Mouse (Mus musculus) CH12.LX (cell line): ENCODE measurements around the gene Trat1. TPM values are rescaled to one million over a fixed set of nuclear protein-coding genes. Genes with fewer than 3 reads are reported as not detected.

Experiments
- DNase-seq: peaks from one replicate; pipeline ENCODE4 v3.0.0-alpha.2; 2013; ENCODE audit errors: extremely low read depth
- H3K27ac ChIP-seq: 2 replicates; pipeline ENCODE4 v1.5.1; 2012; ENCODE audit warnings: low read depth, mild to moderate bottlenecking, control low read depth, moderate library complexity; ENCODE audit not compliant: insufficient read depth
- H3K27me3 ChIP-seq: replicated peaks from 2 replicates; pipeline ENCODE3; 2012; ENCODE audit warnings: inconsistent platforms
- H3K36me3 ChIP-seq, 2 experiments: replicated peaks in 1 of 2; 2 replicates each; pipeline versions ENCODE3 to v1.6.1; 2012; ENCODE audit warnings: inconsistent platforms in 1 of 2, low read length in 1 of 2, mild to moderate bottlenecking in 1 of 2, mixed read lengths in 1 of 2, moderate library complexity in 1 of 2; ENCODE audit not compliant: control insufficient read depth in 1 of 2, insufficient read depth in 1 of 2
- H3K4me1 ChIP-seq, 2 experiments: 2 replicates each; pipeline ENCODE4 v1.6.1; 2012; ENCODE audit warnings: inconsistent platforms in 1 of 2, moderate library complexity in 1 of 2; ENCODE audit not compliant: insufficient read depth in 2 of 2, control insufficient read depth in 1 of 2
- H3K4me2 ChIP-seq: 2 replicates; pipeline ENCODE4 v1.6.1; 2012; ENCODE audit warnings: low read depth, mild to moderate bottlenecking, control low read depth; ENCODE audit not compliant: poor library complexity, insufficient read depth, severe bottlenecking
- H3K4me3 ChIP-seq, 3 experiments: fragments of 150-350 bp in 1 of 3; sonication (generic) in 1 of 3; replicated peaks in 1 of 3; 2 replicates each; pipeline versions ENCODE3 to v1.5.1; 2011 to 2012; ENCODE audit warnings: low read depth in 2 of 3, low read length in 2 of 3, mild to moderate bottlenecking in 2 of 3, moderate library complexity in 2 of 3, control low read depth in 1 of 3, improper control_type of control experiment in 1 of 3, inconsistent platforms in 1 of 3, mixed read lengths in 1 of 3; ENCODE audit not compliant: poor library complexity in 1 of 3
- H3K79me2 ChIP-seq: replicated peaks from 2 replicates; pipeline ENCODE4 v1.6.1; 2012; ENCODE audit warnings: mild to moderate bottlenecking, moderate library complexity; ENCODE audit not compliant: control insufficient read depth, poor library complexity, insufficient read depth, severe bottlenecking; ENCODE audit errors: extremely low read depth
- H3K9ac ChIP-seq: 2 replicates; pipeline ENCODE4 v1.6.1; 2012; ENCODE audit warnings: low read depth, mild to moderate bottlenecking, control low read depth, moderate library complexity; ENCODE audit not compliant: insufficient read depth
- H3K9me3 ChIP-seq: replicated peaks from 2 replicates; pipeline ENCODE3; 2012; ENCODE audit warnings: low read length, inconsistent platforms, mixed read lengths
- BHLHE40 ChIP-seq: IDR thresholded peaks from 2 replicates; pipeline ENCODE4 v1.6.1; 2011; ENCODE audit warnings: mild to moderate bottlenecking, low read depth, low read length, improper control_type of control experiment
- CHD1 ChIP-seq: IDR thresholded peaks from 2 replicates; pipeline ENCODE4 v1.6.1; 2012; ENCODE audit warnings: low read depth, low read length, improper control_type of control experiment, inconsistent platforms
- CHD2 ChIP-seq: IDR thresholded peaks from 2 replicates; pipeline ENCODE4 v1.6.1; 2011; ENCODE audit warnings: low read length, improper control_type of control experiment
- ELF1 ChIP-seq: IDR thresholded peaks from 2 replicates; pipeline ENCODE4 v1.6.1; 2014; ENCODE audit warnings: low read depth, mild to moderate bottlenecking, inconsistent platforms, low read length, improper control_type of control experiment
- EP300 ChIP-seq: IDR thresholded peaks from 2 replicates; pipeline ENCODE4 v1.6.1; 2011; ENCODE audit warnings: low read length, improper control_type of control experiment
- ETS1 ChIP-seq: conservative IDR thresholded peaks from 2 replicates; pipeline ENCODE4 v1.6.1; 2012; ENCODE audit warnings: low read depth, mild to moderate bottlenecking, inconsistent platforms, low read length, improper control_type of control experiment, moderate library complexity
- GABPA ChIP-seq: IDR thresholded peaks from 2 replicates; pipeline ENCODE4 v1.6.1; 2012; ENCODE audit warnings: low read depth, low read length, improper control_type of control experiment, inconsistent platforms; ENCODE audit not compliant: insufficient replicate concordance
- IRF4 ChIP-seq: IDR thresholded peaks from 2 replicates; pipeline ENCODE4 v1.6.1; 2014; ENCODE audit warnings: low read depth, mild to moderate bottlenecking, inconsistent platforms, low read length, improper control_type of control experiment
- JUN ChIP-seq: IDR thresholded peaks from 2 replicates; pipeline ENCODE4 v1.6.1; 2011; ENCODE audit warnings: low read depth, mild to moderate bottlenecking, low read length, improper control_type of control experiment, moderate library complexity; ENCODE audit not compliant: insufficient read depth
- JUND ChIP-seq: conservative IDR thresholded peaks from 2 replicates; pipeline ENCODE4 v1.6.1; 2011; ENCODE audit warnings: low read depth, low read length, improper control_type of control experiment
- MAFK ChIP-seq: IDR thresholded peaks from 2 replicates; pipeline ENCODE4 v1.6.1; 2011; ENCODE audit warnings: low read length, improper control_type of control experiment; ENCODE audit not compliant: insufficient replicate concordance
- MAX ChIP-seq: IDR thresholded peaks from 2 replicates; pipeline ENCODE4 v1.6.1; 2011; ENCODE audit warnings: low read length, improper control_type of control experiment
- MAZ ChIP-seq: IDR thresholded peaks from 2 replicates; pipeline ENCODE4 v1.6.1; 2012; ENCODE audit warnings: low read depth, mild to moderate bottlenecking, inconsistent platforms, low read length, improper control_type of control experiment, moderate library complexity
- MEF2A ChIP-seq: IDR thresholded peaks from 2 replicates; pipeline ENCODE4 v1.6.1; 2014; ENCODE audit warnings: low read depth, mild to moderate bottlenecking, inconsistent platforms, low read length, improper control_type of control experiment, borderline replicate concordance
- NELFE ChIP-seq: IDR thresholded peaks from 2 replicates; pipeline ENCODE4 v1.6.1; 2011; ENCODE audit warnings: low read depth, low read length, improper control_type of control experiment
- POLR2A ChIP-seq: IDR thresholded peaks from 2 replicates; pipeline ENCODE4 v1.6.1; 2011; ENCODE audit warnings: low read depth, mild to moderate bottlenecking, improper control_type of control experiment, low read length
- POLR2AphosphoS2 ChIP-seq: IDR thresholded peaks from 2 replicates; pipeline ENCODE4 v1.6.1; 2011; ENCODE audit warnings: low read depth, low read length, improper control_type of control experiment
- RCOR1 ChIP-seq: conservative IDR thresholded peaks from 2 replicates; pipeline ENCODE4 v1.6.1; 2012; ENCODE audit warnings: low read depth, mild to moderate bottlenecking, inconsistent platforms, low read length, improper control_type of control experiment
- TCF12 ChIP-seq: IDR thresholded peaks from 2 replicates; pipeline ENCODE4 v1.6.1; 2014; ENCODE audit warnings: low read depth, mild to moderate bottlenecking, inconsistent platforms, low read length, improper control_type of control experiment
- USF1 ChIP-seq: IDR thresholded peaks from 2 replicates; pipeline ENCODE4 v1.6.1; 2014; ENCODE audit warnings: low read depth, mild to moderate bottlenecking, inconsistent platforms, low read length, improper control_type of control experiment
- USF2 ChIP-seq: conservative IDR thresholded peaks from 2 replicates; pipeline ENCODE4 v1.6.1; 2011; ENCODE audit warnings: low read depth, low read length, improper control_type of control experiment
- ZC3H11A ChIP-seq: IDR thresholded peaks from 2 replicates; pipeline ENCODE4 v1.6.1; 2012; ENCODE audit warnings: low read depth, mild to moderate bottlenecking, inconsistent platforms, low read length, improper control_type of control experiment
- ZKSCAN1 ChIP-seq: IDR thresholded peaks from 2 replicates; pipeline ENCODE4 v1.6.1; 2012; ENCODE audit warnings: low read depth, inconsistent platforms, low read length, improper control_type of control experiment, borderline replicate concordance
- ZMIZ1 ChIP-seq: IDR thresholded peaks from 2 replicates; pipeline ENCODE4 v1.6.1; 2012; ENCODE audit warnings: low read depth, mild to moderate bottlenecking, inconsistent platforms, low read length, improper control_type of control experiment
- ZNF384 ChIP-seq: IDR thresholded peaks from 2 replicates; pipeline ENCODE4 v1.6.1; 2012; ENCODE audit warnings: low read depth, low read length, improper control_type of control experiment, inconsistent platforms
- dilution Hi-C: fragments of 300-500 bp; cut with MboI; formaldehyde crosslinking; loops from 2 replicates; pipeline ENCODE4 v1.14.3; 2020; ENCODE audit warnings: low sequenced_read_pairs; ENCODE audit not compliant: extremely low pct_unique_long_range_greater_than_20kb, extremely low pct_ligation_motif_present
- in situ Hi-C: fragments of 300-500 bp; cut with MboI; formaldehyde crosslinking; loops from 3 replicates; pipeline ENCODE4 v1.14.3; 2019; ENCODE audit warnings: low sequenced_read_pairs, low pct_ligation_motif_present, low pct_unique_long_range_greater_than_20kb, mixed read lengths
- polyA plus RNA-seq: library from polyadenylated mRNA; unstranded; fragments of >175 nt; gene quantifications from 2 replicates; pipeline ENCODE4 v1.2.1, GENCODE M21; 2012; ENCODE audit warnings: low read depth; ENCODE audit not compliant: insufficient read length
- total RNA-seq, 2 experiments: library from RNA; depleted of rRNA; stranded (reverse); fragments of 300-350 nt in 1 of 2; fragments of >200 nt in 1 of 2; gene quantifications; 2 replicates each; pipeline ENCODE4 v1.2.3; 2012 to 2014

Gene Trat1
- total and polyA plus RNA-seq, 3 experiments, result not detected

DNA sequence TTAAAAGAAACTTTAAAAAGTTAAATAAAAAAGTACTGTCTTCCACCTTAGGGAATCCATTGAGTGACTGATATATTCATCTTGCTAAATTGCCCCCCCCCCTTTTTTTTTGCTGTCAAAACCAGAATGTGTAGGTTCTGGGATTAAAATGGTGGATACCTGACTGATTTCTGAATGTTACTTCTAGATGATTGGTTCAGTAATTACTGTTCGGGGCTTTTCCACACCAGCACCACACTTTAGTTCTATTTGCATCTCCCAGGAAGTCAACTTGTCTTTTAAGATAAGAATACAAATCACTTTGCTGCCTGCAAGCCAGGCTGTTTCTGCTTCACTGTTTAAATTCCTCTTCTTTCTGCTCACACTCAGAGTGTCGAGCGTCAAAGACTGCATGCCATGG, 26.5 kb upstream of the Trat1 start:
- no peak for TF ChIP-seq CHD1
- TF ChIP-seq USF2, result no peak
- TF ChIP-seq POLR2AphosphoS2, result no peak
- TF ChIP-seq MEF2A, result peak; percentile 77; the same call in 1 of the 2 replicates
- TF ChIP-seq ZC3H11A, result no peak
- TF ChIP-seq CHD2, result no peak
- TF ChIP-seq IRF4, result peak; percentile 94
- peak; percentile 53; the same call in 1 of the 2 replicates for TF ChIP-seq ETS1
- TF ChIP-seq BHLHE40, result no peak; the same call in 1 of the 2 replicates
- no peak for TF ChIP-seq NELFE
- peak; percentile 45; the same call in 1 of the 2 replicates for TF ChIP-seq JUN
- TF ChIP-seq ELF1, result peak; percentile 37
- no peak for TF ChIP-seq MAX
- TF ChIP-seq USF1, result no peak
- TF ChIP-seq TCF12, result 0 out of 2 replicates have a peak, but pooled peaks have one; percentile 13
- TF ChIP-seq ZMIZ1, result no peak
- TF ChIP-seq RCOR1, result peak; percentile 52; the same call in 1 of the 2 replicates
- TF ChIP-seq MAZ, result 0 out of 2 replicates have a peak, but pooled peaks have one; percentile 57
- no peak for TF ChIP-seq POLR2A
- TF ChIP-seq JUND, result no peak; the same call in 1 of the 2 replicates
- peak; percentile 80 for TF ChIP-seq EP300
- no peak for TF ChIP-seq GABPA
- peak; percentile 26; the same call in 1 of the 2 replicates for TF ChIP-seq ZNF384
- TF ChIP-seq MAFK, result peak; percentile 9; the same call in 1 of the 2 replicates
- no peak for TF ChIP-seq ZKSCAN1
- in situ Hi-C loops, result no loop called here
- no peak overlapping the region for H3K4me3 ChIP-seq
- peak; percentile 35 for DNase-seq
- no peaks in the 10 kb centered on the region for H3K27me3 ChIP-seq
- peak overlapping the region; percentile 22; the same call in 1 of the 2 replicates for H3K4me2 ChIP-seq
- H3K9me3 ChIP-seq, result peaks cover 27% of the 10 kb centered on the region
- peaks cover 12 to 15% of the 10 kb centered on the region in 2 experiments; a peak in 3 of 4 replicates for H3K4me1 ChIP-seq
- no peaks in the 10 kb centered on the region for H3K36me3 ChIP-seq
- H3K9ac ChIP-seq, result no peak overlapping the region
- dilution Hi-C loops, result no loop called here
- H3K79me2 ChIP-seq, result no peaks in the 10 kb centered on the region
- no peak overlapping the region; the same call in 1 of the 2 replicates for H3K27ac ChIP-seq
